Mouse (Mus musculus) stomach, embryonic 14.5 days (tissue): Measurements from ENCODE around the gene Ice2. TPM values are rescaled to one million over a fixed set of nuclear protein-coding genes. Genes with fewer than 3 reads are reported as not detected.
A peak's percentile ranks its signal among the peaks of the same experiment; 100 is the strongest.

Source experiments
- ATAC-seq: fragments of 200-750 bp; cut with Nextera tagmentation; 2 replicates; pipeline ENCODE4 v1.8.0; 2017; ENCODE audit warnings: low read depth, moderate TSS enrichment; ENCODE audit not compliant: insufficient number of reproducible peaks, insufficient read depth, low FRiP score
- H3K27ac ChIP-seq: fragments of 300-500 bp; sonication (generic); 2 replicates; pipeline ENCODE4 v1.5.1; 2014; ENCODE audit warnings: mild to moderate bottlenecking, low read length, moderate library complexity, mixed read lengths
- H3K27me3 ChIP-seq: fragments of 300-500 bp; sonication (generic); 2 replicates; pipeline ENCODE4 v1.6.1; 2014; ENCODE audit warnings: low read length, control low read depth, mixed read lengths; ENCODE audit not compliant: control insufficient read depth, insufficient read depth
- H3K36me3 ChIP-seq: fragments of 300-500 bp; sonication (generic); 2 replicates; pipeline ENCODE4 v1.6.1; 2014; ENCODE audit warnings: mild to moderate bottlenecking, control low read depth, low read length, moderate library complexity, mixed read lengths; ENCODE audit not compliant: control insufficient read depth, insufficient read depth
- H3K4me1 ChIP-seq: fragments of 300-500 bp; sonication (generic); 2 replicates; pipeline ENCODE4 v1.6.1; 2014; ENCODE audit warnings: low read length, control low read depth, mixed read lengths; ENCODE audit not compliant: control insufficient read depth, insufficient read depth
- H3K4me2 ChIP-seq: fragments of 300-500 bp; sonication (generic); replicated peaks from 2 replicates; pipeline ENCODE4 v1.6.1; 2014; ENCODE audit warnings: low read depth, low read length, control low read depth
- H3K4me3 ChIP-seq: fragments of 300-500 bp; sonication (generic); 2 replicates; pipeline ENCODE4 v1.5.1; 2014; ENCODE audit warnings: low read depth, low read length, control low read depth
- H3K9ac ChIP-seq: fragments of 300-500 bp; sonication (generic); replicated peaks from 2 replicates; pipeline ENCODE4 v1.6.1; 2014; ENCODE audit warnings: low read depth, mild to moderate bottlenecking, control low read depth, low read length, moderate library complexity, mixed read lengths
- H3K9me3 ChIP-seq: fragments of 300-500 bp; sonication (generic); 2 replicates; pipeline ENCODE4 v1.6.1; 2016; ENCODE audit warnings: low read depth, low read length, control low read depth; ENCODE audit not compliant: control insufficient read depth
- WGBS: fragments of 180-500 bp; shearing (Covaris S2); extraction: QIAGEN DNeasy Blood & Tissue Kit; methylation state at CpG from one replicate; pipeline ENCODE4 v1.1.7; 2014; 5-methylcytosine and 5-hydroxymethylcytosine counted together
- polyA plus RNA-seq: library from polyadenylated mRNA; unstranded; fragments of >200 nt; fragmentation: Nextera tagmentation; extraction: Ambion mirVana; gene quantifications from 2 replicates; pipeline ENCODE4 v1.2.1, GENCODE M21; 2014

Ice2 gene
- polyA plus RNA-seq: 20.3 and 24.0 TPM in 2 replicates

GRCm38 (mm10) chr9:69397760-69398452 is at the start of gene Ice2:
Ice2 (plus strand) TSS chr9:69397906.
- Histone ChIP-seq H3K4me3 (peak within 1 kb of the TSS; percentile 58), H3K27ac (peak within 1 kb of the TSS; percentile 88), H3K36me3 (no peaks in the 10 kb centered on the region), H3K27me3 (no peaks in the 10 kb centered on the region), H3K9me3 (no peaks in the 10 kb centered on the region), H3K4me2 (peak within 1 kb of the TSS; percentile 61), H3K4me1 (no peaks in the 10 kb centered on the region), H3K9ac (peak within 1 kb of the TSS; percentile 70)
- under 1% methylated on average over 53 of the region's 53 CpGs for WGBS
- peak; percentile 87 for ATAC-seq

GRCm38 (mm10) chr9:69349537-69349936 is 48.2 kb upstream of the Ice2 start:
- WGBS: 80% methylated on average over 2 of the region's 2 CpGs
- no peaks in the 10 kb centered on the region for H3K4me1 ChIP-seq
- H3K4me3 ChIP-seq: no peak overlapping the region
- H3K9ac ChIP-seq: no peak overlapping the region
- no peaks in the 10 kb centered on the region for H3K36me3 ChIP-seq
- H3K4me2 ChIP-seq: no peak overlapping the region
- no peak overlapping the region for H3K27ac ChIP-seq
- no peaks in the 10 kb centered on the region for H3K27me3 ChIP-seq
- no peak for ATAC-seq
- H3K9me3 ChIP-seq: no peaks in the 10 kb centered on the region

GRCm38 (mm10) chr9:69354228-69354627 is 43.5 kb upstream of the Ice2 start:
- Histone ChIP-seq H3K9ac (no peak overlapping the region), H3K27me3 (no peaks in the 10 kb centered on the region), H3K4me3 (no peak overlapping the region), H3K4me1 (no peaks in the 10 kb centered on the region), H3K9me3 (no peaks in the 10 kb centered on the region), H3K27ac (no peak overlapping the region), H3K4me2 (no peak overlapping the region), H3K36me3 (no peaks in the 10 kb centered on the region)
- 78% methylated on average over 6 of the region's 6 CpGs for WGBS
- no peak for ATAC-seq

DNA sequence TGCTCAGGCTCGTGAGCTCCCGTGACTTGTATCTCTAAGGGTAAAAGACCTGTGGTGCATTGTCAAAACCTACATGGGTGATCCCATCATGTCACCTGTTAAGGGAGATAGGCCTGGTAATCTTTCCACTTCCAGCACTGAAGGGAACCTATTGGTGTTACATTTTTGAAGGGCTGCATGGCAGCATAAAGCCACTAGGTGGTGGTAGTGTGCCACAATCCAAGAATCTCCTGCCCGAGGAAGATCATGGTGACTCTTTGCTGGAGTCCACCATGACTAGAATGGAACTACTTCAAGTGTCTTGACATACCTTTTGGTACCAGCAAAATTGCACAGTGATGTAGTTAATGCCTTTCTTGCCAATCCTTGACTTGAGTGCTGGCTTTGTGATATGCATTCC is 39.9 kb upstream of the Ice2 start:
- Histone ChIP-seq H3K9ac (no peak overlapping the region), H3K27ac (no peak overlapping the region), H3K9me3 (no peaks in the 10 kb centered on the region), H3K4me1 (no peaks in the 10 kb centered on the region), H3K27me3 (no peaks in the 10 kb centered on the region), H3K4me3 (no peak overlapping the region), H3K36me3 (no peaks in the 10 kb centered on the region), H3K4me2 (no peak overlapping the region)
- 33% methylated on average over 3 of the region's 3 CpGs for WGBS
- no peak for ATAC-seq

DNA sequence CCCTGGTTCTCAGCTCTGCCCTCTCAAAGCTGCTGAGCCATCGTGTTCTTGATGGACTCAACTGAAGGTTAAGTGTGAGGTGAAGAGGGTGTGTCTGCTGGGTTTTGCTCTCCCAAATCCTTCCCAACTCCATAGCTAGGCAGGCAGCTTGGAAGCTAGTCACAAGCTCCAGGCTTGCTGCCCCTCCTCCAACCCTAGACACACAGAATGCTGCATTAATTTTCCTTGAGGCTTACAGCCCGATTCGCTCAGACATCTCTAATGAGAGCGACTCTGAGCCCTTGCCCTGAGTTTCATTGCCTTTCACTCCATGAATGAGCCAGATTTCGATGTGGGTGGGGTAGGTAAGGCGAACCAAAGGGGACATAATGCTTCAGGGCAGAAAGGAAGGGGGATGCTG is 38.9 kb upstream of the Ice2 start:
- Histone ChIP-seq H3K27ac (no peak overlapping the region), H3K4me3 (no peak overlapping the region), H3K27me3 (no peaks in the 10 kb centered on the region), H3K4me2 (no peak overlapping the region), H3K9ac (no peak overlapping the region), H3K4me1 (no peaks in the 10 kb centered on the region), H3K9me3 (no peaks in the 10 kb centered on the region), H3K36me3 (no peaks in the 10 kb centered on the region)
- no peak for ATAC-seq
- WGBS: 75% methylated on average over 6 of the region's 6 CpGs

GRCm38 (mm10) chr9:69361951-69362445 is 35.7 kb upstream of the Ice2 start:
- H3K4me3 ChIP-seq: no peak overlapping the region
- WGBS: 86% methylated on average over 8 of the region's 8 CpGs
- no peak for ATAC-seq
- H3K27ac ChIP-seq: no peak overlapping the region
- no peak overlapping the region for H3K4me2 ChIP-seq
- H3K4me1 ChIP-seq: no peaks in the 10 kb centered on the region
- H3K9me3 ChIP-seq: no peaks in the 10 kb centered on the region
- H3K27me3 ChIP-seq: no peaks in the 10 kb centered on the region
- H3K36me3 ChIP-seq: no peaks in the 10 kb centered on the region
- H3K9ac ChIP-seq: no peak overlapping the region

- H3K4me1 ChIP-seq: no peaks in the 10 kb centered on the region
- no peaks in the 10 kb centered on the region for H3K27me3 ChIP-seq
- 33% methylated on average over 4 of the region's 4 CpGs for WGBS
- H3K9ac ChIP-seq: no peak overlapping the region
- H3K9me3 ChIP-seq: no peaks in the 10 kb centered on the region
- no peak for ATAC-seq
- no peak overlapping the region for H3K27ac ChIP-seq
- no peaks in the 10 kb centered on the region for H3K36me3 ChIP-seq
- H3K4me2 ChIP-seq: no peak overlapping the region
- no peak overlapping the region for H3K4me3 ChIP-seq
Observed at GRCm38 (mm10) chr9:69362766-69363165, 34.9 kb upstream of the Ice2 start.

- Histone ChIP-seq H3K9ac (no peak overlapping the region), H3K36me3 (no peaks in the 10 kb centered on the region), H3K4me1 (no peaks in the 10 kb centered on the region), H3K4me3 (no peak overlapping the region), H3K27ac (no peak overlapping the region), H3K9me3 (no peaks in the 10 kb centered on the region), H3K27me3 (no peaks in the 10 kb centered on the region), H3K4me2 (no peak overlapping the region)
- ATAC-seq: no peak
- WGBS: 60% methylated on average over 16 of the region's 16 CpGs
Observed at GRCm38 (mm10) chr9:69364117-69364516, 33.6 kb upstream of the Ice2 start.

- no peak overlapping the region for H3K4me3 ChIP-seq
- H3K9ac ChIP-seq: no peak overlapping the region
- 81% methylated on average over 4 of the region's 4 CpGs for WGBS
Observed at GRCm38 (mm10) chr9:69367055-69367454, 30.7 kb upstream of the Ice2 start.

More at GRCm38 (mm10) chr9:69367055-69367454, 30.7 kb upstream of the Ice2 start:
- no peaks in the 10 kb centered on the region for H3K9me3 ChIP-seq
- no peaks in the 10 kb centered on the region for H3K27me3 ChIP-seq
- ATAC-seq: no peak
- no peak overlapping the region for H3K4me2 ChIP-seq
- no peaks in the 10 kb centered on the region for H3K36me3 ChIP-seq
- H3K27ac ChIP-seq: no peak overlapping the region
- no peaks in the 10 kb centered on the region for H3K4me1 ChIP-seq
